Mouse (Mus musculus) CD4-positive naive resting alpha-beta T cell, adult 76 days (primary cell): ENCODE results near the gene Gm20909. TPM values are rescaled to one million over a fixed set of nuclear protein-coding genes. Genes with fewer than 3 reads are reported as not detected.

Source experiments
- total RNA-seq: library from RNA; stranded (reverse); gene quantifications from one replicate; pipeline ENCODE4 v1.2.4, GENCODE M21; 2023

Gene Gm20909
- total RNA-seq, result not detected

GRCm38 (mm10) chrY:21164270-21164669, at the start of gene Gm20909:
Gene Gm20909 (plus strand): TSS chrY:21164570.

Other genes starting within 250 kb of the Gm20909 start
- not detected for gene Gm29866, start 170.9 kb upstream of the Gm20909 start, total RNA-seq
- gene Gm20865, start 77.0 kb downstream of the Gm20909 start, total RNA-seq, result not detected